Mouse (Mus musculus): ENCODE data around the gene Zdhhc17.

The Zdhhc17 gene

DNA sequence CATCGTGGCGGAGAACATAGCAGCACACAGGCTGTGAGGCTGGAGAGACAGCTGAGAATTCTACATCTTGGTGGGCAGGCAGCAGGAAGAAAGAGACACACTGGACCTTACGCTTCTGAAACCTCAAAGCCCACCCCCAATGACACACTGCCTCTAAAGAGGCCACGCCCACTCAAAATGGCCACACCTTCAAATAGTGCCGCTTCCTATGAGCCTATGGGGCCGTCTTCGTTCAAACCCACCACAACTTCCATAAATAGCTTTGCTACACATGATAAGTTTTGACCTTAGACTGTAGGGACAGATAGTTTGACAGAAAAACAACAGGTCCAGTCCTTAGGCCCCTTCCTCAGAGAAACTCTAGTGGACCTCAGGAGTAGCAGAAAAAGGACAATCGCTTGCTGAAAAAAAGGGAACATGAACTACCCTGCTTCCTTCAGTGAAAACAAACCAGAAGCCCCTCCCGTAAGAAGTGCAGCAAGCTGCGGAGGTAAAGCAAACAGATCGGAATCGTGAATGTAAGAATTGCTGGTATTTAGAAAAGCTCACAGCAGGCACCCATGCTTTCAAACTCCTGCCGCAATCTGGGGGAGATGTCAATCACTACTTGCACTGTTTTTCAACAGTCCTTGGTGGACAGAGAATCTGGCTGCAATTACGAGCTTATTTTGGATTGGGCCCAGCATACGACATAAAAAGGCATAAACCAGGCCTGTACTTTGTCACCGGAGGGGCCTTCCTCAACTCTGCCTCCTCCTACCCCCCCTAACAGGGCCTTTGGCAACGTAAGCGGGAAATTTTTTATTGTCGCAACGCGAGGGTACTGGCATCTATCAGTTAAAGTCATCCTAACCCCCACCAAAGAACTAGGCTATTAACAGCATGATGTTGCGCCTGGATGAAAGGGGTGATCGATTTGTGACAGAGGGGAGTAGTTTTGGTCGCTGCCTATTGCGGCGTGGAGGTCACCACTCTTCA lies 91.2 kb downstream of the Zdhhc17 start:
- DNase-seq: no peak

- no peak for DNase-seq
These were observed 92.4 kb downstream of the Zdhhc17 start for GRCm38 (mm10) chr10:110917521-110917920.

GRCm38 (mm10) chr10:110916666-110917344 lies 93.1 kb downstream of the Zdhhc17 start:
- DNase-seq: no peak

GRCm38 (mm10) chr10:110903862-110904261 lies 106.1 kb downstream of the Zdhhc17 start:
- DNase-seq: no peak

GRCm38 (mm10) chr10:110899744-110900501 lies 110.0 kb downstream of the Zdhhc17 start:
- no peak for DNase-seq

All from thymus, postnatal 25 days (tissue).